Mouse (Mus musculus) small intestine, adult 10 weeks (tissue): ENCODE measurements around the gene Gm2035. TPM values are rescaled to one million over a fixed set of nuclear protein-coding genes. Genes with fewer than 3 reads are reported as not detected.

Experiments
- polyA plus RNA-seq: library from polyadenylated mRNA; stranded (reverse); fragments of 350-450 nt; fragmentation: Illumina TruSeq; extraction: RNeasy Lipid Tissue Mini Kit (QIAGEN cat#74804); gene quantifications from one replicate; pipeline ENCODE4 v1.2.3, GENCODE M21; 2014; ENCODE audit warnings: low replicate concordance

Gm2035 gene
- polyA plus RNA-seq, result not detected

GRCm38 (mm10) chr12:87919721-87920120, at the start of gene Gm2035:
TSS of gene Gm2035 (minus strand) at chr12:87919857.

DNA sequence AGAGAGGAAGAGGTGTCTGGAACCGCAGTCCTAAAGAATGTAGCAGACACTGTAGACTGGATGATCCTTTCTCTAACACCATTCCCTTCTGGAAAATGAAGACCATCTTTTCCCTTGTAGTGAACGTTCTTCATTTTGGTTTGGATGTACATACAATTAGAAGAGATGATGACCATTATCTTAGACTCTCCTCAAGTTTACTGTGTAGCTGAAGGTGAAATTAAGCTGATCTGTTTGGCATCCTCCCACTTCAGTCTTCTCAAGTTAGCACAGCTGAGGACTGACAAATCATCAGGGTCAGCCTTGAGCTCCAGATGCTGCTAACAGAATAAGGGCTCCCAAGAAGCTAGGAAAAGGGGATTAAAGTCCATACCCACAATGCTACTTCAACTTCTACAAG, 34.1 kb upstream of the Gm2035 start, which contains the start of gene Gm2042:
Gene Gm2042, plus strand, starts transcription at position 301 of the 400 bp plus-strand sequence.

DNA sequence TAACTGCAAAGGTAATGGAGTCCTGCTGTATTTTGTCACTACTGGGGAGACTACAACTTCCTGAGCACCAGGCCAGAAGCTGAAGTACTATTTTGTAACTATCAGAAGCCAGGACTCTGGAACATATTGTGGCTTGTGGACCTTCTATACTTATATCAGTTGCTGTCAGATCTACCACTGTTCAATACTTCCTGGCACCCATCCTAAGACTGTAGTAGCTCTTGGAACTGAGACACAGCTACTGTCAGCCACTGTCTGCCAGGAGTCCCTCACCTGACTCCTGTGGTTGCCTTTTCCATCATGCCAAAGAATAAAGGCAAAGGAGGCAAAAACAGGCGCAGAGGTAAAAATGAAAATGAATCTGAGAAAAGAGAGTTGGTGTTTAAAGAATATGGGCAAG, 24.6 kb downstream of the Gm2035 start, which contains the start of gene Gm2022:
Gene Gm2022, plus strand, starts transcription at position 301 of the 400 bp plus-strand sequence.

DNA sequence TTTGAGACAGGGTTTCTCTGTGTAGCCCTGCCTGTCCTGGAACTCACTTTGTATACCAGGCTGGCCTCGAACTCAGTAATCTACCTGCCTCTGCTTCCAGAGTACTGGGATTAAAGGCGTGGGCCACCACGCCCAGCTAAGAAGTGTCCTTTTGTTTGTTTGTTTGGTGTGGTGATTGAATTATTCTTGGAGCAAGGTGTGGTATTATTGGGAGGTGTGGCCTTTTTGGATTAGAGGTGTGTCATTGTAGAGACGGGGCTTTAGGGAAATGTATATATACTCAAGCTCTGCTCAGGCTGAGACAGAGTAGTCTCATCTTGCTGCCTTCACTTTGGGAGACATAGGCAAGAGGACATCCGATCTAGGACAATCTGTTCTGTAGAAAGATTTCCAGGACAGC, 45.9 kb downstream of the Gm2035 start, which contains the start of gene Gm2016:
Gene Gm2016, plus strand, starts transcription at position 301 of the 400 bp plus-strand sequence.

Other genes with a start within 250 kb of the Gm2035 start
- not detected for gene Gm21319, start 144.1 kb downstream of the Gm2035 start, polyA plus RNA-seq
- not detected for gene Gm21936, start 124.3 kb downstream of the Gm2035 start, polyA plus RNA-seq
- not detected for gene BB287469, start 103.3 kb downstream of the Gm2035 start, polyA plus RNA-seq
- gene Gm2001, start 77.5 kb downstream of the Gm2035 start, polyA plus RNA-seq, result not detected
- gene Gm2016, start 45.8 kb downstream of the Gm2035 start, polyA plus RNA-seq, result not detected
- gene Gm2022, start 24.5 kb downstream of the Gm2035 start, polyA plus RNA-seq, result not detected
- gene Gm2042, start 34.2 kb upstream of the Gm2035 start, polyA plus RNA-seq, result not detected
- gene Gm2075, start 92.0 kb upstream of the Gm2035 start, polyA plus RNA-seq, result not detected
- gene Gm6803, start 98.9 kb upstream of the Gm2035 start, polyA plus RNA-seq, result not detected
- gene Gm2056, start 107.1 kb upstream of the Gm2035 start, polyA plus RNA-seq, result not detected
- not detected for gene Gm16368, start 163.8 kb upstream of the Gm2035 start, polyA plus RNA-seq